Mouse (Mus musculus): Measurements from ENCODE around the gene Cdkn2aip. TPM values are rescaled to one million over a fixed set of nuclear protein-coding genes. Genes with fewer than 3 reads are reported as not detected.

The Cdkn2aip gene
- polyA plus RNA-seq, 1 experiment: 12.2 TPM

DNA sequence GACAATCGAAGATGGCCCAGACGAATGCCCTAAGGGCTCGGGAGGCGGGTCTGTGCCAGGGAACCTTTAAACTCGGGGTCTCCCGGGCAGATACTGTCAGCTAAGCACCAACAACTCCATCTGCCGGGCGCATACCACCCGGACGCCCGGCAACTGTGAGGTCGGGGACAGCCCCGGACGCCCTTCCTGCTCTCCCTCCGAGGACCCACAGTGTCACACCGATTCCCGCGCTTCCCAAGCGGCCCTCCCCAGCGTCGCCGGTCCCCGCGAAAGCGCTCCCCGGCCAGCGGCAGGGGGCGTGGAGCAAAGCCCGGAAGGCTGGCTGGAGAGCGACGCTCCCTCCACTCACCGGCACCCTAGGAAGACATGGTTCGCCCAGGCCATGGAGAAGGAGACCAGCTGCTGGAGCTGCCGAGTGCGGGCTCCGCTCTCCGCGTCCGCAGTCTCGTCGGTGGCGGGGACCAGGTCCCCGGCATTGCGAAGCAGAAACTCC is 515 bp downstream of the Cdkn2aip start:
- Histone ChIP-seq H3K27me3 (ENCODE audit: control insufficient read depth, insufficient read depth, low read length, poor library complexity, severe bottlenecking) (no peaks in the 10 kb centered on the region), H3K27ac (ENCODE audit: insufficient read depth, low read length) (peak overlapping the region; percentile 64), H3K9ac (ENCODE audit: low read depth, poor library complexity, severe bottlenecking) (peak overlapping the region; percentile 84), H3K4me3 (ENCODE audit: low read depth, low read length) (peak overlapping the region; percentile 80), H3K36me3 (ENCODE audit: control insufficient read depth, insufficient read depth, low read length, poor library complexity, severe bottlenecking) (peaks cover 14% of the 10 kb centered on the region), H3K4me1 (ENCODE audit: control insufficient read depth, insufficient read depth, low read length) (no peaks in the 10 kb centered on the region), H3K9me3 (replicated peaks; ENCODE audit: control insufficient read depth, insufficient read depth, low read length, poor library complexity, severe bottlenecking) (no peaks in the 10 kb centered on the region)
- TF ChIP-seq EP300 (IDR thresholded peaks at IDR 0.05; ENCODE audit: insufficient read depth, low read depth, low read length): no peak
- no peak for TF ChIP-seq CTCF (IDR thresholded peaks at IDR 0.05; ENCODE audit: low read depth, low read length)
- TF ChIP-seq POLR2A (IDR thresholded peaks at IDR 0.05; ENCODE audit: insufficient read depth, low read length): no peak

DNA sequence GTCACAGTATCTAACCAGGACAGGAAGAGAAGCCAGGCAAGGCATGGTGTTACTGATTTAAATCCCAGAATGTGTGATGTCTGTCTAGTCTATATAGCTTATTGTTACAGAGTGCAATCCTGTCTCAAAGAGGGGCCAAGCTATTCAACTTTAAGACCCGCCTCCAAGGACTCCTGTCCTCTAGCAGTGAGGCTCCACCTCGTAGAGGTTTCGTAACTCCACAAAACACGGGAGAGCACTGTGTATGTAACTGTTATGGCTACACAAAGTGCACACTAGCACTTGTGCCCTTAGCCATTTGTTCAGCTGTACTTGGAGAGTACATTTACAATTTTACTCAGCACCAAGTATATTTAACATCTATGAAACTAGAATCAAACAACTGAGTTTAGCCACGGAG is 5.6 kb downstream of the Cdkn2aip start:
- H3K9me3 ChIP-seq (replicated peaks; ENCODE audit: control insufficient read depth, insufficient read depth, low read length, poor library complexity, severe bottlenecking): no peaks in the 10 kb centered on the region
- H3K27me3 ChIP-seq (ENCODE audit: control insufficient read depth, insufficient read depth, low read length, poor library complexity, severe bottlenecking): no peaks in the 10 kb centered on the region
- no peak overlapping the region for H3K27ac ChIP-seq (ENCODE audit: insufficient read depth, low read length)
- H3K9ac ChIP-seq (ENCODE audit: low read depth, poor library complexity, severe bottlenecking): no peak overlapping the region
- peaks cover 20% of the 10 kb centered on the region for H3K36me3 ChIP-seq (ENCODE audit: control insufficient read depth, insufficient read depth, low read length, poor library complexity, severe bottlenecking)
- TF ChIP-seq POLR2A (IDR thresholded peaks at IDR 0.05; ENCODE audit: insufficient read depth, low read length) (no peak), CTCF (IDR thresholded peaks at IDR 0.05; ENCODE audit: low read depth, low read length) (no peak), EP300 (IDR thresholded peaks at IDR 0.05; ENCODE audit: insufficient read depth, low read depth, low read length) (no peak)
- H3K4me3 ChIP-seq (ENCODE audit: low read depth, low read length): no peak overlapping the region
- no peaks in the 10 kb centered on the region for H3K4me1 ChIP-seq (ENCODE audit: control insufficient read depth, insufficient read depth, low read length)

DNA sequence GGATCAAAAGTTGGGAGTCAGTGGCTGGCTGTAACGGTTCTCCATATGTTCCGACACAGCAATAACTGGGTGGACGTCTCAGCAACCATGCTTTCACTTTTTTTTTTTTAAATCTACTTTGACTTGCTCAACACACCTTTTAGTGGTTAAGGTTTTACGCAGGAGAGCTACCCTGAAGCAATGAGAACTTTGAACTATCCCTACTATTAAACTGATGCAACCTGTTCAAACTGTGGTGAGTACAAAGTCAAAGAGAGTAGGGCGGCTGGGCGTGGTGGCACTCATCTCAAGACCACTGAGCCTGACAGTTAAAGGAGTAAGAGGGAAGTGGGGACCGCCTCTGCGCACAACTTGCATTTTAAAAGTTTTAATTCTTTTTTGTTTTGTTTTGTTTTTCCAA is 7.0 kb downstream of the Cdkn2aip start:
- no peak overlapping the region for H3K4me3 ChIP-seq (ENCODE audit: low read depth, low read length)
- no peak overlapping the region for H3K9ac ChIP-seq (ENCODE audit: low read depth, poor library complexity, severe bottlenecking)
- H3K27ac ChIP-seq (ENCODE audit: insufficient read depth, low read length): no peak overlapping the region
- H3K4me1 ChIP-seq (ENCODE audit: control insufficient read depth, insufficient read depth, low read length): no peaks in the 10 kb centered on the region
- peaks cover 16% of the 10 kb centered on the region for H3K36me3 ChIP-seq (ENCODE audit: control insufficient read depth, insufficient read depth, low read length, poor library complexity, severe bottlenecking)
- H3K27me3 ChIP-seq (ENCODE audit: control insufficient read depth, insufficient read depth, low read length, poor library complexity, severe bottlenecking): no peaks in the 10 kb centered on the region
- TF ChIP-seq POLR2A (IDR thresholded peaks at IDR 0.05; ENCODE audit: insufficient read depth, low read length): no peak
- TF ChIP-seq EP300 (IDR thresholded peaks at IDR 0.05; ENCODE audit: insufficient read depth, low read depth, low read length): no peak
- TF ChIP-seq CTCF (IDR thresholded peaks at IDR 0.05; ENCODE audit: low read depth, low read length): no peak
- no peaks in the 10 kb centered on the region for H3K9me3 ChIP-seq (replicated peaks; ENCODE audit: control insufficient read depth, insufficient read depth, low read length, poor library complexity, severe bottlenecking)

DNA sequence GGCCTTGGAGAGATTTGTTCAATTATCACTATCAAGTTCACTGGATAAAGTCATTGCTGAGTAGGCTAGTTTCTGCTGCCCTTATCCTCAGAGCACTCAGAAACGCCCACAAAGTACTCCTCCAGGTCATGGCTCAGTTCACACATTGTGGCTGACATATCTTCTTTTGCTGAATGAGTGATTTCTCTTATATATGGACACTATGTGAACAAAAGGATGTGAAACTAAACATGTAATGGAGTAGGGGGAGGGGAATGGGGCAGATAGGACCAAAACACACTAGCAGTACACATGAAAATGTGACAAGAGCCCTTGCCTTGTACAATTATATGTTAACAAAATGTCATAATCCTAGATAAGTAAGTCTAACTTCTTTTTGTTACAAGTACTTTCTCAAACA is 11.4 kb downstream of the Cdkn2aip start:
- Histone ChIP-seq H3K27me3 (ENCODE audit: control insufficient read depth, insufficient read depth, low read length, poor library complexity, severe bottlenecking) (no peaks in the 10 kb centered on the region; the same call in 1 of the 2 replicates), H3K27ac (ENCODE audit: insufficient read depth, low read length) (no peak overlapping the region), H3K9ac (ENCODE audit: low read depth, poor library complexity, severe bottlenecking) (no peak overlapping the region), H3K36me3 (ENCODE audit: control insufficient read depth, insufficient read depth, low read length, poor library complexity, severe bottlenecking) (peaks cover 5% of the 10 kb centered on the region), H3K4me3 (ENCODE audit: low read depth, low read length) (no peak overlapping the region), H3K4me1 (ENCODE audit: control insufficient read depth, insufficient read depth, low read length) (no peaks in the 10 kb centered on the region), H3K9me3 (replicated peaks; ENCODE audit: control insufficient read depth, insufficient read depth, low read length, poor library complexity, severe bottlenecking) (no peaks in the 10 kb centered on the region)
- TF ChIP-seq EP300 (IDR thresholded peaks at IDR 0.05; ENCODE audit: insufficient read depth, low read depth, low read length) (no peak), POLR2A (IDR thresholded peaks at IDR 0.05; ENCODE audit: insufficient read depth, low read length) (no peak), CTCF (IDR thresholded peaks at IDR 0.05; ENCODE audit: low read depth, low read length) (no peak)

DNA sequence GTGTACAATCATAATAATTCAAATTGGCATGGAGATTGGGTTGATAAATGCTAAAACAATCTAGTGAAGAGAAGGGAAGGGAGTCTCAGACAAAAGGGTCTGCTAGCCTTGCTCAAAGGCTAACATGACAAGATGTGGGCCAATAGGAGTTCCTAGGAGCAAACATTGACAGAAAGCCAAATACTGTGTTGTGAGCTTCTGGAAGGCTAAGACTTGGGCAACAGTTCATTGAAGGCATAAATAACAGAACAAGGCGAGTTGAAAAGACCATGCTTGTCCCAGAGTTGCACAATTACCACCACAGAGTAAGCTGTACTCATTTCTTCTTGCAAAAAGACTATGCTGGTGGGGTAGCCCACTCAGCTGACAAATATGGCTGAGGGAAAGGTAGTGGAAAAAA is 16.0 kb downstream of the Cdkn2aip start:
- H3K4me1 ChIP-seq (ENCODE audit: control insufficient read depth, insufficient read depth, low read length): no peaks in the 10 kb centered on the region
- H3K9me3 ChIP-seq (replicated peaks; ENCODE audit: control insufficient read depth, insufficient read depth, low read length, poor library complexity, severe bottlenecking): no peaks in the 10 kb centered on the region
- no peaks in the 10 kb centered on the region; the same call in 1 of the 2 replicates for H3K27me3 ChIP-seq (ENCODE audit: control insufficient read depth, insufficient read depth, low read length, poor library complexity, severe bottlenecking)
- no peak overlapping the region for H3K27ac ChIP-seq (ENCODE audit: insufficient read depth, low read length)
- H3K36me3 ChIP-seq (ENCODE audit: control insufficient read depth, insufficient read depth, low read length, poor library complexity, severe bottlenecking): no peaks in the 10 kb centered on the region
- H3K9ac ChIP-seq (ENCODE audit: low read depth, poor library complexity, severe bottlenecking): no peak overlapping the region
- no peak overlapping the region for H3K4me3 ChIP-seq (ENCODE audit: low read depth, low read length)
- no peak for TF ChIP-seq CTCF (IDR thresholded peaks at IDR 0.05; ENCODE audit: low read depth, low read length)
- TF ChIP-seq POLR2A (IDR thresholded peaks at IDR 0.05; ENCODE audit: insufficient read depth, low read length): no peak
- TF ChIP-seq EP300 (IDR thresholded peaks at IDR 0.05; ENCODE audit: insufficient read depth, low read depth, low read length): no peak

DNA sequence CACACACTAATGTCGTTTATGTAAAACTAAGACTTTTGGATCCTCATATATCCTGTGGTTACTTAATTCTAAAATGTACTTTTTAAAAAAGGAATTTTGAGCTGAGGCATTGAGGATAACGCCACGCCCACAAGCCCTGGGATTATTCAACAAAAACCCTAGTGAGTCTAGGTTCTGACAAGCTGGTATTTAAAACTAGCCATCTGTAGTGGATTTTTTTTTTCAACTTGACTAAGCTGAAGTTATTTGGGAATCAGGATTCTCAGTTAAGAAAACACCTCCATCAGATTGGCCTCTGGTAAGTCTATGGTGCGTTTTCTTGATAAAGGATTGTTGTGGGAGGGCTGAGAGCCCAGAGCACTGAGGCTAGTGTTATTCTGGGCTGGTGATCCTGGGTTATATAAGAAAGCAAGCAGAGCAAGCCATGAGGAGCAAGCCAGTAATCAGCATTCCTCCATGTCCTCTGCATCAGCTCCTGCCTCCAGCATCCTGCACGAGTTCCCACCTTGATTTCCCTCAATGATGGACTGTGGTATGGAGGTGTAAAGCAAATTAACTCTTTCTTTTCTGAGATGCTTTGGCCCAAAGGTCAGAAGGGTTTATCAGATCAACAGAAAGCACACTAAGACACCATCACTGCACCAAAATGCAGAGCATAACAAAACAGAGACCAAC is 18.2 kb downstream of the Cdkn2aip start:
- H3K27me3 ChIP-seq (ENCODE audit: control insufficient read depth, insufficient read depth, low read length, poor library complexity, severe bottlenecking): no peaks in the 10 kb centered on the region; the same call in 1 of the 2 replicates
- no peak overlapping the region for H3K4me3 ChIP-seq (ENCODE audit: low read depth, low read length)
- H3K9me3 ChIP-seq (replicated peaks; ENCODE audit: control insufficient read depth, insufficient read depth, low read length, poor library complexity, severe bottlenecking): no peaks in the 10 kb centered on the region
- no peak overlapping the region for H3K27ac ChIP-seq (ENCODE audit: insufficient read depth, low read length)
- no peak for TF ChIP-seq POLR2A (IDR thresholded peaks at IDR 0.05; ENCODE audit: insufficient read depth, low read length)
- no peak for TF ChIP-seq CTCF (IDR thresholded peaks at IDR 0.05; ENCODE audit: low read depth, low read length)
- TF ChIP-seq EP300 (IDR thresholded peaks at IDR 0.05; ENCODE audit: insufficient read depth, low read depth, low read length): no peak
- H3K4me1 ChIP-seq (ENCODE audit: control insufficient read depth, insufficient read depth, low read length): no peaks in the 10 kb centered on the region
- H3K36me3 ChIP-seq (ENCODE audit: control insufficient read depth, insufficient read depth, low read length, poor library complexity, severe bottlenecking): no peaks in the 10 kb centered on the region
- H3K9ac ChIP-seq (ENCODE audit: low read depth, poor library complexity, severe bottlenecking): no peak overlapping the region
